Mouse (Mus musculus) liver, adult 2 months (tissue): ENCODE results near the gene Gm4216. TPM values are rescaled to one million over a fixed set of nuclear protein-coding genes. Genes with fewer than 3 reads are reported as not detected.
"Not testable (repeated sequence)": the region's sequence is repeated elsewhere in the genome, so short reads cannot be mapped to it uniquely, and the experiment has no call there.

ENCODE experiments used
- DNase-seq: peaks from one replicate; pipeline ENCODE4 v3.0.0-alpha.2; 2011; ENCODE audit warnings: low read depth, low spot score; ENCODE audit errors: extremely low read depth
- H3K27ac ChIP-seq: fragments of 200-500 bp; replicated peaks from 2 replicates; pipeline ENCODE4 v1.5.1; 2012; ENCODE audit warnings: low read depth, mild to moderate bottlenecking, control low read depth, inconsistent platforms, low read length; ENCODE audit not compliant: insufficient read depth
- H3K27me3 ChIP-seq: fragments of 200-500 bp; 2 replicates; pipeline ENCODE4 v1.6.1; 2012; ENCODE audit warnings: mild to moderate bottlenecking, moderate library complexity, low read length, inconsistent platforms; ENCODE audit not compliant: control insufficient read depth, insufficient read depth
- H3K36me3 ChIP-seq: fragments of 200-500 bp; 2 replicates; pipeline ENCODE4 v1.6.1; 2012; ENCODE audit warnings: low read length, inconsistent platforms; ENCODE audit not compliant: control insufficient read depth, insufficient read depth
- H3K4me1 ChIP-seq: fragments of 200-500 bp; 2 replicates; pipeline ENCODE4 v1.6.1; 2011; ENCODE audit warnings: low read length; ENCODE audit not compliant: control insufficient read depth, insufficient read depth
- H3K4me3 ChIP-seq: fragments of 200-500 bp; 2 replicates; pipeline ENCODE4 v1.5.1; 2011; ENCODE audit warnings: low read depth, mild to moderate bottlenecking, control low read depth, low read length, moderate library complexity; ENCODE audit not compliant: insufficient read depth
- H3K79me2 ChIP-seq: fragments of 200-500 bp; 2 replicates; pipeline ENCODE4 v1.6.1; 2012; ENCODE audit warnings: inconsistent platforms, mild to moderate bottlenecking, low read length, moderate library complexity; ENCODE audit not compliant: control insufficient read depth, insufficient read depth
- H3K9ac ChIP-seq: fragments of 200-500 bp; 2 replicates; pipeline ENCODE4 v1.6.1; 2012; ENCODE audit warnings: low read depth, mild to moderate bottlenecking, control low read depth, inconsistent platforms, low read length
- whole genome bisulfite sequencing: fragments of 180-500 bp; shearing (Covaris S2); methylation state at CpG from one replicate; pipeline ENCODE4 v1.1.7; 2018; 5-methylcytosine and 5-hydroxymethylcytosine counted together
- polyA plus RNA-seq: library from polyadenylated mRNA; depleted of rRNA; stranded (reverse); fragments of >200 nt; gene quantifications from 2 replicates; pipeline ENCODE4 v1.2.3, GENCODE M21; 2012; rRNA removed
- total RNA-seq: library from RNA; depleted of rRNA; stranded (reverse); fragments of >200 nt; gene quantifications from 2 replicates; pipeline ENCODE4 v1.2.3, GENCODE M21; 2014; rRNA removed

Gm4216 gene
- not detected in 2 replicates for total RNA-seq
- not detected in 2 replicates for polyA plus RNA-seq

DNA sequence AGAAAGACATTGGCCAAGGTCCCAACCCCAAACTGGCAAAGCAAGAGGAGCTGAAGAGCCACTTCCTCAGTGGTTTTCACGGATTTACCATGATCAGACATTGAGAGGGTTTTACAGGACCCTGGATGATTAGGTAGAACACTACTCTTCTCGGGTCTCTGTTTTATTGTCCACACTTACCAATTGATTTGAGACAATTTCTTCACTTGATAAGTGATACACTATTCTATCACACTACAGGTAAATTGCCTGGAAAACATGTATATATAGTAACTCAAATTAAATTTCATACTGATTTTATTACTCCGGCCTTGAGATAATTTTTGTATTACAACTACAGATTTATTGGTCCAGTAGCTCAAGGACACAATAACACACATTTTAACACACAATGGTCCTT lies at the start of gene Gm4216:
Gene Gm4216, minus strand, starts transcription at position 101 of the 400 bp plus-strand sequence.
- not testable (repeated sequence) for H3K27ac ChIP-seq, H3K36me3 ChIP-seq, H3K4me3 ChIP-seq, H3K27me3 ChIP-seq, H3K9ac ChIP-seq, H3K79me2 ChIP-seq, DNase-seq, H3K4me1 ChIP-seq
- WGBS = no CpG with 5 or more reads among the region's 3 CpGs

DNA sequence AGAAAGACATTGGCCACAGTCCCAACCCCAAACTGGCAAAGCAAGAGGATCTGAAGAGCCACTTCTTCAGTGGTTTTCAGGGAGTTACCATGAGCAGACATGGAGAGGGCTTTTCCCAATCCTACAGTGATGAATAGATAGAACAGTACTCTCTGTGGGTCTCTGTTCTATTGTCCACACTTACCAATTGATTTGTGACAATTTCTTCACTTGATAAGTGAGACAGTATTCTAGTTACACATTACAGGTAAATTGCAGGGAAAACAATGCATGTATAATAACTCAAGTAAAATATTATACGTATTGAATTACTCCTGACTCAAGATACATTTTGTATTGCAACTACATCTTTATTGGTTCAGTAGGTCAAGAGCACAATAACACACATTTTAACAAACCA lies 47.6 kb upstream of the Gm4216 start, which contains the start of gene Gm8720:
Gene Gm8720, minus strand, starts transcription at position 101 of the 400 bp plus-strand sequence.
- H3K4me1 ChIP-seq, H3K27me3 ChIP-seq, H3K4me3 ChIP-seq, H3K79me2 ChIP-seq, H3K36me3 ChIP-seq, H3K27ac ChIP-seq, DNase-seq, H3K9ac ChIP-seq: not testable (repeated sequence)
- WGBS = no CpG with 5 or more reads among the region's 1 CpGs

GRCm38 (mm10) chr7:23055240-23055639 lies 35.5 kb upstream of the Gm4216 start, which contains the start of gene Vmn1r163:
TSS of gene Vmn1r163 (plus strand) at chr7:23055540.
- not testable (repeated sequence) for H3K4me1 ChIP-seq, H3K27me3 ChIP-seq, H3K36me3 ChIP-seq, H3K79me2 ChIP-seq, DNase-seq, H3K4me3 ChIP-seq, H3K27ac ChIP-seq, H3K9ac ChIP-seq
- WGBS = no CpG with 5 or more reads among the region's 1 CpGs

DNA sequence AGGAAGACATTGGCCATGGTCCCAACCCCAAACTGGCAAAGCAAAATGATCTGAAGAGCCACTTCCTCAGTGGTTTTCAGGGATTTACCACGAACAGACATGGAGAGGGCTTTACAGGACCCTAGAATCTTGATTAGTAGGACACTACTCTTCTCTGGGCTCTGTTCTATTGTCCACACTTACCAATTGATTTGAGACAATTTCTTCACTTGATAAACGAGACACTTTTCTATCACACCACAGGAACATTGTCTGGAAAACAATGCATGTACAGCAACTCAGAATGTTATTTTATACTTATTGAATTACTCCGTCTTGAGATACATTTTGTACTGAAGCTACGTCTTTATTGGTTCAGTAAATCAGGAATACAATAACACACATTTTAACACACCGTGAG lies 35.1 kb downstream of the Gm4216 start, which contains the start of gene Gm4214:
Gene Gm4214, minus strand, starts transcription at position 101 of the 400 bp plus-strand sequence.
- no CpG with 5 or more reads among the region's 5 CpGs for WGBS
- not testable (repeated sequence) for H3K27ac ChIP-seq, H3K4me1 ChIP-seq, H3K9ac ChIP-seq, H3K4me3 ChIP-seq, H3K36me3 ChIP-seq, DNase-seq, H3K27me3 ChIP-seq, H3K79me2 ChIP-seq

Other genes with a start within 250 kb of the Gm4216 start
- gene Vmn1r158, start 229.1 kb downstream of the Gm4216 start, total RNA-seq = not detected in 2 replicates
- not detected in 2 replicates for gene Vmn1r158, start 229.1 kb downstream of the Gm4216 start, polyA plus RNA-seq
- not detected in 2 replicates for gene Vmn1r159, start 176.3 kb downstream of the Gm4216 start, total RNA-seq
- not detected in 2 replicates for gene Vmn1r159, start 176.3 kb downstream of the Gm4216 start, polyA plus RNA-seq
- not detected in 2 replicates for gene Vmn1r160, start 148.7 kb downstream of the Gm4216 start, total RNA-seq
- not detected in 2 replicates for gene Vmn1r160, start 148.7 kb downstream of the Gm4216 start, polyA plus RNA-seq
- not detected in 2 replicates for gene Gm4214, start 35.2 kb downstream of the Gm4216 start, total RNA-seq
- not detected in 2 replicates for gene Gm4214, start 35.2 kb downstream of the Gm4216 start, polyA plus RNA-seq
- gene Vmn1r163, start 35.6 kb upstream of the Gm4216 start, total RNA-seq = not detected in 2 replicates
- gene Vmn1r163, start 35.6 kb upstream of the Gm4216 start, polyA plus RNA-seq = not detected in 2 replicates
- not detected in 2 replicates for gene Gm8720, start 47.5 kb upstream of the Gm4216 start, total RNA-seq
- not detected in 2 replicates for gene Gm8720, start 47.5 kb upstream of the Gm4216 start, polyA plus RNA-seq
- gene Gm10662, start 124.6 kb upstream of the Gm4216 start, total RNA-seq = not detected in 2 replicates
- gene Gm10662, start 124.6 kb upstream of the Gm4216 start, polyA plus RNA-seq = not detected in 2 replicates
- gene Vmn1r165, start 197.4 kb upstream of the Gm4216 start, total RNA-seq = not detected in 2 replicates
- gene Vmn1r165, start 197.4 kb upstream of the Gm4216 start, polyA plus RNA-seq = not detected in 2 replicates
- not detected in 2 replicates for gene Vmn1r166, start 231.8 kb upstream of the Gm4216 start, total RNA-seq
- gene Vmn1r166, start 231.8 kb upstream of the Gm4216 start, polyA plus RNA-seq = not detected in 2 replicates